Mouse (Mus musculus) kidney, adult 8-10 months (tissue): Measurements from ENCODE around the gene Cwc15.
"Not testable (repeated sequence)": the region's sequence is repeated elsewhere in the genome, so short reads cannot be mapped to it uniquely, and the experiment has no call there.

Experiments used
- DNase-seq, 2 experiments: peaks; one replicate each; pipeline ENCODE4 v3.0.0; 2022

The Cwc15 gene

GRCm38 (mm10) chr9:14500023-14500915 lies at the start of gene Cwc15, which contains the start of gene Kdm4d:
Gene Cwc15, plus strand, starts transcription at chr9:14500617.
Gene Kdm4d, minus strand, starts transcription at chr9:14500482.
- peak; percentile 94 to 96 for DNase-seq

GRCm38 (mm10) chr9:14451120-14451519 lies 49.3 kb upstream of the Cwc15 start:
- DNase-seq: not testable (repeated sequence)

GRCm38 (mm10) chr9:14456320-14456719 lies 44.1 kb upstream of the Cwc15 start:
- no peak for DNase-seq

- DNase-seq: not testable (repeated sequence)
Observed at GRCm38 (mm10) chr9:14462536-14462935, 37.9 kb upstream of the Cwc15 start.

- DNase-seq: not testable (repeated sequence)
Observed at GRCm38 (mm10) chr9:14463668-14464067, 36.7 kb upstream of the Cwc15 start.

GRCm38 (mm10) chr9:14498896-14499705 lies 1.3 kb upstream of the Cwc15 start:
- DNase-seq: no peak

- DNase-seq: peak in 1 of 2 experiments; percentile 3
Observed at GRCm38 (mm10) chr9:14500916-14501424, 553 bp downstream of the Cwc15 start.

GRCm38 (mm10) chr9:14512633-14513445 lies 12.4 kb downstream of the Cwc15 start:
- DNase-seq: peak in 1 of 2 experiments; percentile 18

GRCm38 (mm10) chr9:14517296-14517695 lies 16.9 kb downstream of the Cwc15 start:
- DNase-seq: no peak

- no peak for DNase-seq
Observed at GRCm38 (mm10) chr9:14518105-14518504, 17.7 kb downstream of the Cwc15 start.

GRCm38 (mm10) chr9:14520971-14521670 lies 20.7 kb downstream of the Cwc15 start:
- no peak for DNase-seq

- no peak for DNase-seq
Observed at GRCm38 (mm10) chr9:14521695-14522094, 21.3 kb downstream of the Cwc15 start.

GRCm38 (mm10) chr9:14523408-14524043 lies 23.1 kb downstream of the Cwc15 start:
- DNase-seq: peak; percentile 65 to 82

GRCm38 (mm10) chr9:14530004-14530403 lies 29.6 kb downstream of the Cwc15 start:
- DNase-seq: no peak

- DNase-seq: no peak
Observed at GRCm38 (mm10) chr9:14532283-14532682, 31.9 kb downstream of the Cwc15 start.

- no peak for DNase-seq
Observed at GRCm38 (mm10) chr9:14533659-14534058, 33.2 kb downstream of the Cwc15 start.

GRCm38 (mm10) chr9:14534833-14535456 lies 34.5 kb downstream of the Cwc15 start:
- DNase-seq: no peak

- no peak for DNase-seq
Observed at GRCm38 (mm10) chr9:14544034-14544757, 43.8 kb downstream of the Cwc15 start.

GRCm38 (mm10) chr9:14547584-14548365 lies 47.4 kb downstream of the Cwc15 start:
- DNase-seq: no peak
